Mouse (Mus musculus) T-helper 1 cell (primary cell): ENCODE measurements around the gene Gtf3c1.
"Not testable (repeated sequence)": the region's sequence is repeated elsewhere in the genome, so short reads cannot be mapped to it uniquely, and the experiment has no call there.

Experiments used
- in situ Hi-C: fragments of 300-600 bp; cut with MboI, MseI; formaldehyde crosslinking; loops from one replicate; pipeline ENCODE4 v1.15.1; 2025; ENCODE audit warnings: high pct_unique_total_duplicates

Gtf3c1 gene

GRCm38 (mm10) chr7:125707593-125708022 is at the start of gene Gtf3c1, which contains the start of gene D430042O09Rik:
Gene Gtf3c1 (minus strand): TSS chr7:125707780.
Gene D430042O09Rik (plus strand): TSS chr7:125707888.
- in situ Hi-C loops, result no loop called here

GRCm38 (mm10) chr7:125756806-125757205 is 49.2 kb upstream of the Gtf3c1 start:
- in situ Hi-C loops, result no loop called here

- in situ Hi-C loops, result no loop called here
Observed at GRCm38 (mm10) chr7:125753326-125753715, 45.7 kb upstream of the Gtf3c1 start.

GRCm38 (mm10) chr7:125752699-125753325 is 45.2 kb upstream of the Gtf3c1 start:
- in situ Hi-C loops, result no loop called here

GRCm38 (mm10) chr7:125748186-125748585 is 40.6 kb upstream of the Gtf3c1 start:
- in situ Hi-C loops, result no loop called here

- in situ Hi-C loops, result no loop called here
Observed at GRCm38 (mm10) chr7:125747316-125747690, 39.7 kb upstream of the Gtf3c1 start.

- in situ Hi-C loops, result no loop called here
Observed at GRCm38 (mm10) chr7:125746621-125747315, 39.2 kb upstream of the Gtf3c1 start.

- in situ Hi-C loops, result no loop called here
Observed at GRCm38 (mm10) chr7:125744774-125745173, 37.2 kb upstream of the Gtf3c1 start.

GRCm38 (mm10) chr7:125741271-125741703 is 33.7 kb upstream of the Gtf3c1 start:
- in situ Hi-C loops, result no loop called here

GRCm38 (mm10) chr7:125740521-125740920 is 32.9 kb upstream of the Gtf3c1 start:
- in situ Hi-C loops, result no loop called here

GRCm38 (mm10) chr7:125736366-125737015 is 28.9 kb upstream of the Gtf3c1 start:
- in situ Hi-C loops, result no loop called here

GRCm38 (mm10) chr7:125733791-125734190 is 26.2 kb upstream of the Gtf3c1 start:
- in situ Hi-C loops, result no loop called here

- in situ Hi-C loops, result no loop called here
Observed at GRCm38 (mm10) chr7:125731679-125732078, 24.1 kb upstream of the Gtf3c1 start.

GRCm38 (mm10) chr7:125723189-125723972 is 15.8 kb upstream of the Gtf3c1 start:
- in situ Hi-C loops, result no loop called here

GRCm38 (mm10) chr7:125722127-125722526 is 14.5 kb upstream of the Gtf3c1 start:
- in situ Hi-C loops, result no loop called here

GRCm38 (mm10) chr7:125721033-125721432 is 13.5 kb upstream of the Gtf3c1 start:
- in situ Hi-C loops, result no loop called here

- in situ Hi-C loops, result no loop called here
Observed at GRCm38 (mm10) chr7:125720370-125720769, 12.8 kb upstream of the Gtf3c1 start.

- in situ Hi-C loops, result no loop called here
Observed at GRCm38 (mm10) chr7:125717612-125718011, 10.0 kb upstream of the Gtf3c1 start.

- in situ Hi-C loops, result no loop called here
Observed at GRCm38 (mm10) chr7:125716724-125717123, 9.1 kb upstream of the Gtf3c1 start.

- in situ Hi-C loops, result no loop called here
Observed at GRCm38 (mm10) chr7:125714803-125715202, 7.2 kb upstream of the Gtf3c1 start.

- in situ Hi-C loops, result not testable (repeated sequence)
Observed at GRCm38 (mm10) chr7:125713542-125714055, 6.0 kb upstream of the Gtf3c1 start.

- in situ Hi-C loops, result no loop called here
Observed at GRCm38 (mm10) chr7:125708100-125708499, 520 bp upstream of the Gtf3c1 start.
